Mouse (Mus musculus) heart, adult 18-20 months (tissue): ENCODE measurements around the gene Cpeb1. TPM values are rescaled to one million over a fixed set of nuclear protein-coding genes. Genes with fewer than 3 reads are reported as not detected.

Source experiments
- DNase-seq, 2 experiments: peaks; one replicate each; pipeline ENCODE4 v3.0.0; 2021 to 2022; ENCODE audit warnings: mixed read lengths in 1 of 2
- total RNA-seq, 2 experiments: library from RNA; stranded (reverse); gene quantifications; 2 replicates each; pipeline ENCODE4 v1.2.3; 2021

Cpeb1 gene
- total RNA-seq, 2 experiments from 2014 or later: 18.6 to 20.3 TPM

DNA sequence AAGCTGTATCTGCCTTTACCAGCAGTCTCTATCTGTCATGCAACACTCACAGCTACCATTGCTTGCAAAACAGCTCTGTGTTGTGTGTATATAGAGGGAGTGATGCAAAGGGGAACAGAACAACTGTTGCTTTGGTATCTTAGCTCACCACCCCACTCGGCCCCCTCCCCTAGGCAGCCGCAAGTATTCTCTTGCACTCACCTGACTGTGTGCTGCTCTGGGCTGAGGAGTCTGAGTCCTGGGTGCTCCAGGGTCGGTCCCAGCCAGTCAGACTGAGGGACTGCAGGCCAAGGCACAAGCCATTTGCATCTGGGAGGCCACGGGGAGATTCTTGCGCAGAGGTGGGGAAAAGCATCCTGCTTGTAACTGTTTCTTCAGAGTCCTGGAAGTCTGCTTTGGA is 83.5 kb downstream of the Cpeb1 start:
- no peak for DNase-seq

DNA sequence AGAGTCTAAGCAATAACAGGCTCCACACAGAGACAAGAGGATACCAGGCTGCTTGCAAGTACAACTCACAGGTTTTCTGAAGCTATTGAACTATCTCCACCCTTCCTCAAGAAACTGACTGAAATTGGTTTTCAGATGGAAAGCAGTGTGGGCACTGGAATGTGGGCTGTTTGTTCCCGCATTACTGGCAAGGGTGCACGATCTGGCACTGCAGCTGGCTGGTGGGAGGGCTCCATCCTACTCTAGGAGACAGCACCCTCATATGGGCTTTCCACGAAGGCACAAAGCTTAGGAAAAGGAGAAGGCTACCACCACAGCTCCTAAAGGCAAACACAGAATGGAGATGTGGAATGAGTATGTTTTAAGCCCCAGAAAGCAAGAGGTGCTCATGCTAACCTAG is 85.5 kb downstream of the Cpeb1 start:
- no peak for DNase-seq

DNA sequence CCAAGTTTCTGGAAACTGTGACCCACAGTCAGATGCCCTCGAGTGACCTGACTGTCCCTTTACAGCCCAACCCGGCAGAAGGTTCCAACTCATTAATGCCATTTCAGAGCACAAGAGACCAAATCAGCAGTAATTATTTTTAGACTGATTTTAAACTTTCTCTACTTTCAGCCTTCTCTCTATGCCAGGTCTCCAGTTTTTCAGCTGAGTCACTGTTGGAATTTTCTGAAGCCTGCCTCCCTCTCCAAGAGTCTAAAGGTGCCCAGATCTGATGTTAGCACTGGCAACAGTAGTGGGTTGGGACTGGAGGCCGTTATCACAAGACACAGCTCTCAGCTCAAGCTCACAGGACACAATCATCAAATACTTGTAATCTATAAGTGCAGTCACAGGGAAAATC is 87.3 kb downstream of the Cpeb1 start:
- DNase-seq: no peak

DNA sequence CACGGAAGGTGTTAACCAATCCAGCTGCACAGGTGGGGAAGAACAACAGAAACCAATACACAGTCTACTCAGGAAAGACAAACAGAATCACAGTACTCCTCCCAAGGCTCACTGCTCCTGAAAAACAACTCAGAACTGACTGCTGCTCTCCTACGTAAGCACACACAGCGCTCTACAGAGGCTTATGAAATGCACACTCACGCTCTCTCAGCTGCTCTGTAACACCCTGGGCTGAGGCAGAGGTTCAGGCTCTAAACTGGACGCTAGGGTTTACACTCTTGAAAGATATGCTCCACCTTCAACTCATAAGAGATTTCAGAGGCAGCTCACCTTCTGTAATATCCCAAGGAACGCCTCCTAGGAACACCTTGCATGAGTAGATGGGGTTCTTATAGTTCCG is 98.3 kb downstream of the Cpeb1 start:
- DNase-seq: no peak

DNA sequence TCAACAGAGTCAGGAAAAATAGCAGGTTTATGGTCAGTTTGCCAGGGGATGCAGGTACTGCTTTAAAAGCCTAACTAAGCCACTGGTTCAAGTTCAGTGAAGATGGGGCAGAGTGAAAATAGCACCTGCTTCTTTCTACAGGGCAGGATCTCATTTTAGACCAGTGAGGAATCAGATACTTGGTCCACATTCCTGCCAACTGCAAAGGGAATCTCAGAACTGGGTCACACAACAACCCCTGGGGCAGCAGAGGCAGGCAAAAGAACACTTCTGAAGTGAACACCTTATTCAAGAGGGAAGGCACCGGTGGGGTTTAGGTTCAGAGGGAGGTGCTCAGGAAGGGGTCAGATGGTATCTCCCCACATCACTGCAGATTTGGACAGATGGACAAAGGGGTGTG is 98.9 kb downstream of the Cpeb1 start:
- DNase-seq: no peak

DNA sequence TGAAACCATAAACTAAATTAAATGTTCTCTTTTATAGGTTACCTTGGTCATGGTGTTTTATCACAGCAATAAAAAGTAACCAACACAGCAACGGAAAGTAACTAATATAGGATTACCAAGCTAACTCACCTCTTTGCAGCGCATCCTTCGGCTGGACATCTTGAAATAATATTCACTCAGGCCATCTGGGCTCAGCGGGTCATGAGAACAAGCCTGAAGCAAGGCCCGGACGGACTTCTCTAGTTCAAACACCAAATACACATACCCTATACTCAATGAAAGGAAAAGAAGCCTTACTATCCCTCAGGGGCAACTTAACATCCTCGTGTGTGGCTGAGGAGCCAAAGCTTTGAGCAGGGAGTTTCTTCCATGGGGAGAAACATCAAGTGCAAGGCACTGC is 99.5 kb downstream of the Cpeb1 start:
- no peak for DNase-seq

DNA sequence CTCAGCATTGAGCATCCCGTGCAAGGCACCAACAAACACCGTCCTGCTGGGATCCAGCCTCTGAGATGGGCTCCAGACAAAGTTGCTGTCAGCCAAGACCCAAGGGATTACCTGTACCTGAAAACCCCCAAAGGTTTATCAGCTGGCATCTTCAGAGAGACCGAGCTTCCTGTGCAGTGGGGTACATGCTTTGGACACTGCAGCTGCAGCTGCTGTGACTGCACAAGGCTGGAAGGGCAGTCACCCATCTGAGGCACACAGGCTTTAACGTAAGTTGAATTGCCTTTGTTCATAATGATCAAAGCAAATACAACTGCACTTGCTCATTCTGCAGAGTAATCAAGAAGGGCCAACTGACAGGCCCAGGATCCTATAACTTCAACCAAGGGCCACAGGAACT is 103.4 kb downstream of the Cpeb1 start:
- no peak for DNase-seq

DNA sequence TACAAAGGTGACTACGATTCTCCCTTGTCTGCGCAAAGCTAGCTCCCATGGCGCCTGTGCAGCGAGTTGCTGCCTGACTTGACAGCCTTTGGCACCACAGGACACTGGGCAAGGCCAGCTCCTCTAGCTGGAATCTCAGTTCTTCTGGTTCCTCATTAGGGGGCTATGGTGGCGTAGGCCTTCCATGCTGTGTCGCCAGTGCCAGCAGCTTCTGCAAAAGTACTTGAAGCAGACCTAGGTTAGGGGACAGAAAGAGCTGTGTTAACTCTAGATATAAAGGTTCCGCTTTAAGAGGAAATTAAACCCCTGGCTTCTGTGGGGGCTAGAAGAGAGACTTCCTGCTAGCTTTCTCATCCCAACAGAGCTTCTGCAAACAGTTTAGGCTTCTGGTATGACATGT is 107.1 kb downstream of the Cpeb1 start:
- no peak for DNase-seq

DNA sequence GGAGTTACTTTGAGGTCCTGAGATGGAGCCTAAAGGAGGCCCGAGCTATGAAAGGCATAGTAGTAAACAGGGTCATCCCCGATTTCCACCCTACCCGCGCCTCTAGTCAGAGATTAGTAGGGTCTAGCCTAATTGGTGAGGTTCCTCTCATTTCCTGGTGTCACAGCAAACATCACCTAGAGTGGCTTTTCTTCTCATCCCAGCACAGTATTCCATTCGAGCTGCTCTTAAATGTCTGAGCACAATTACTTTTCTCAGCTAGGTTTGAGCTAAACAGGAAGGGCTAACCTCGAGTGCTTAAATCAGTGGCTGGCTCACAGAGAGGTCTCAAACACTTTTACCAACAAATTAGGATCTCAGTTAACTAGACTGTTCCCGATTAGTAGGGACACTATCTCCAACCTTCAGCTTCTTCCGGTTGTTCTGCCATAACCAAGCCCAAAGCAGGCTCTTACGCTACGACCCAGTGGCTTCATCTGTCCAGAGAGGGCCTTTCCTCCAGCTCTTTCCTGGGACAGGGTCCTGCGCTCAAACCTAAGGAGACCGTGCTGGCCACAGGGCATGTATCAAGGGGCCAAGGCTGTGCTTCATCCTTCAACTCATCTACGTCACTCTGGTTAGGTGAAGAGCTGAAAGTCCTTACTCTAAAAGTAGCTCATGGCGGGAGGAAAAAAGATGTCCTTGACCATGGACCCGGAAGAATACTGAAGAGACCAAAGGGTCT is 109.7 kb downstream of the Cpeb1 start:
- peak in 1 of 2 experiments; percentile 23 for DNase-seq

DNA sequence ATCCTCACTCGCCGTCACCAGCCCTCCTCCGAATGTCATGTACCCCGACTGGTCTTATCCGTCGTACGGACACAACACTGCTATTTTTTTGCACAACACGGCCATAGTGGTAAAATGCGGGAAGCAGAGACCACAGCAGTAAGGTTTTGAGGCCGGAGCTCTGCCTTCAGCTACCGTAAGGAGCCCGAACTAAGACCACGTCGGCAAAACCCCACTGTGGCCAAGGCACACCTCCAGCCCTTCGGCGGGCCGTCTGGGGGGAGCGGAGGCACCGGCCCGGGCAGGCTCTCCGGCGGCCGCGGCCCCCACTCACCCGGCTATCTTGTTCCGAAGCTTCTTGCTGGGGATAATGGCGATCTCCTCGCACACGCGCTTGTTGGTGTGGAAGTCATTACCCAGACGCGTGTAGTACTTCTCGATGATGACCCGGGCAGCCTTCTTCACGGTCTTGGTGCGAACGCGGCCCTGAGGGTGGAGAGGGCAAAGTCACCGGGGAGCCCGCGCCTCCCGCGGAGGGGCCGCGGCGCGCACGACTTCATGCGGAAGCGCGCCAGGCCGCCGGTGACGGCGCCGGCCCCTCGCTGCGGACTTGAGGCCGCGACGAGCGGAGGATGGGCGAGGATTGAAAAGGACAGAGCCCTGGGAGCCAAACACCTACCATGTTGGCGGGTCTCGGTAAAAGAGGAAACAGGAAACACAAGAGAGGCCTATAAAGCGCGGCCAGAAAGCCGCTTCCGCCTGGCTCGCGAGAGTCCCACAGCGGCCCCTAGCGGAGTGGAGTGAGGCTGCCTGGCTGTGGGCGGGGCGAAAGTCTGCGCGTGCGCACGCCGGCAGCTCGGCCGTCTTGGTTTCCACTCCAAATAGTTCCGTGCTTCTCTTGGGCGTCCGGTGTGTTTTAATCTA is 110.5 kb downstream of the Cpeb1 start, which contains the start of gene Rps17:
Gene Rps17 (minus strand): TSS at position 711 of the 903 bp plus-strand sequence.
- peak; percentile 96 to 98 for DNase-seq

DNA sequence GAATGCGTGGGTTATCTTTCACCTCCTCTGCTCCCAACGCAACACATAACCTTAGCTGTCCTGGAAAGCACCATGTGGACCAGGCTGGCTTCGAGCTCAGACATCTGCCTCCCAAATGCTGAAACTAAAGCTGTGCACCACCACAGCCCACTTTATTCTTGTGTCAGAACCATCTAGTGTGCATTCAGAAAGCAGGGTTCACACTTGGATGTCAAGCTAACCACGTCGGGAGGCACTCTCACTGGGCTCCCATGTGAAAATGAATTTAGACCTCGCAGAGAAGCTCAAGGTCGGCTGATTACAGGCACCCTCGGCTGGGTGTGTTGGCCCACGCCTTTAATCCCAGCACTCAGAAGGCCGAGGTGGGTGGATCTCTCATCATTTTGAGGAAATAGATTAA is 111.4 kb downstream of the Cpeb1 start:
- DNase-seq: peak in 1 of 2 experiments; percentile 23

DNA sequence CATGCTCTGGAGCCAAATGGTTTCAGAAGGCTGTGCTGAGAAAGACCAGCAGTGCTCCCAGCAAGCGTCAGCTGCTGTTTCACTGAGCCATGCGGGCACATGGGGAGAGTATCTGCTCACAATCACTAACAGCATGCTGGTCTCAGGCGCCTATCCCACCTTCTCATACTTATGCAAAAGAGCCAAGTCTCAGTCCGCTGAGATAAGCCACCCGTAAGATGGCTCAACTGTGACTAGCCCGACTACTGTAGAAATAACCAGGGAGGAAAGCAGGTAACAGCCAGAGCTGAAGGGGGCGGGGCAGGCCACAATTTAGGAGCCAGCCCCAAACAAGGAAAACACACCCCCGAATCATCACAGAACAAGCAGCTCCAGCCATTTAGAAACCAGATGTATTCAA is 111.9 kb downstream of the Cpeb1 start:
- DNase-seq: peak in 1 of 2 experiments; percentile 22

DNA sequence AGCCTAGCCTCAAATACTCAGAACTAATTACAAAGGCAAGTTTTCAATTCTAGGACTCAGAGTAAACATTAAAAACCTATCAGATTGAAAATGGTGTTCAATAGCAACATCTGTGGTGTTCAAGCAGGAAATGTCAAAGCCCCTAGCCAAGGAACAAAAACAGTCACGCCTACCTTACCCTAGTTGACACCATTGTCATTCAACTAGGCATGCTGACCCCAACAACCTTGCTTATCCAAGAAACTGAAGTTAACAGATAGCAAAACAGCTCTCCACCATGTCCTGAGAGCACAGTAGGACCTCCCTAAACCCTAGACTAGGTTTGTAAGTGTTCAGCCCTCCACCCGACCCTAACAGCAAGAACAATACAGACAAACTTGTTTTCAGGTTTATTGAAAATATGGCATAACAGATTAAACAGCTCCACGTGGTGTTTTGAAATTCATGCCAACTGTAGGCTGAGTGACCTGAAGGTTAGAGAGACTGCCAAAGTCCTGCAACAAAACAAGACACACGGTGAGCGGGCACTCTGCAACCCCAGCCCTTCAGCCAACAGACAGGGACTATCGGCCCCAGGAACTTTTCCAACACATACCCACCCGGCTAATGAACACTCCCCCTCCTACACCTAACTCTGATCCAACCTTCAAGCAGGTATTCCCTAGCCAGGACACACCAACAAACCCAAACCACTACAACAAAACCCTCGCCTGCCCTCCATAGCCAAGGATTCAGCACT is 112.7 kb downstream of the Cpeb1 start:
- peak in 1 of 2 experiments; percentile 30 for DNase-seq

DNA sequence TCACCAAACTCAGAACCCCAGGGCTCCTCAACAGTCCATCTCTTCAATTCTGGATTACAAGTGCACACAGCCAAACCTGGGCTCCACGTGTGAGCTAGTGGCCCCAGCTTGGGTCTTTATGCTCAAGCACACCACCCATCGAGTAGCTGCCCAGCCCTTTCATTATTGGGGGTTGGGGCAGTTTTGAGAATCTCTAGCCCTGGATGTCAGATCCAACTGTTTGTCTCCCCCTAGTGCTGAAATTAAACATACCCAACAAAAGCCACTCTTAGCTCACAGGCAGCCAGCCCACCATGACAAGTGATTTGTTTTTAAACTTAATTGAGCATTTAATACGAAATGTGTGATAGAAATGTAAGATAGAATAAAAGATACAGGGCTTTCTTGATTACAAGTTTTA is 113.7 kb downstream of the Cpeb1 start:
- DNase-seq: peak; percentile 22 to 54

DNA sequence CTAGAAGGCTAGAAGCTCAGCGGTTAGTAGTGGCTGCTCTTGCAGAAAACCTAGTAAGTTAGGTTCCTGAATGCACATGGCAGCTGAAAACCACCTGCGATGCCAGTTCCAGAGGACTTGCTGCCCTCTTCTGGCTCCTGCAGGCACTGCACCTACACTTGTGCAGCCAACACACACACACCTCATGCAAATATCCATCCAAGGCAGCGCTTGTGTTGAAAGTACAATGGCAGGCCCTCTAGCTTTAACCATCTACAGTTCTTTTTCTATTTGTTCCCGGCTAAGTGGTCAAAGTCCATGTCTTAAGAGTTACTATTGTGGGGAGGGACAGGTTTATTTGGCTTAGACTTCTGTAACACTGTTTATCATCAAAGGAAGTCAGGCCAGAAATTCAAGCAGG is 115.5 kb downstream of the Cpeb1 start:
- peak in 1 of 2 experiments; percentile 54 for DNase-seq

DNA sequence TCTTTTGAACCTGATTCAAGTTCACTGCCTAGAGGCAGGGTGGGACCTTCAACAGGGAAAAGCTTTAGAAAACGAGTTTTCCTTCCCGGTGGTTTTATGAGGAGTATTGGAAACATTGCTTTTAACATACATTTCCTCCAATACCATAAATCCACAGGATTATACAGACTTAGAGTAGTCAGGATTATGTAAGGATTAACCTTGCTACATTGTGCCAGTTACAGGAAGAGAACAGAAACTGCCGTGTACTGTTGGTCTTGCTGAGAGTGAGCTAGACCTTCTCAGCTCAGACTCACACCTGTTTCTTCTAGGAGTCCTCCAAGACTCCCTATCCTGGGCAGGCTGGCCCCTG is 116.8 kb downstream of the Cpeb1 start:
- DNase-seq: no peak

DNA sequence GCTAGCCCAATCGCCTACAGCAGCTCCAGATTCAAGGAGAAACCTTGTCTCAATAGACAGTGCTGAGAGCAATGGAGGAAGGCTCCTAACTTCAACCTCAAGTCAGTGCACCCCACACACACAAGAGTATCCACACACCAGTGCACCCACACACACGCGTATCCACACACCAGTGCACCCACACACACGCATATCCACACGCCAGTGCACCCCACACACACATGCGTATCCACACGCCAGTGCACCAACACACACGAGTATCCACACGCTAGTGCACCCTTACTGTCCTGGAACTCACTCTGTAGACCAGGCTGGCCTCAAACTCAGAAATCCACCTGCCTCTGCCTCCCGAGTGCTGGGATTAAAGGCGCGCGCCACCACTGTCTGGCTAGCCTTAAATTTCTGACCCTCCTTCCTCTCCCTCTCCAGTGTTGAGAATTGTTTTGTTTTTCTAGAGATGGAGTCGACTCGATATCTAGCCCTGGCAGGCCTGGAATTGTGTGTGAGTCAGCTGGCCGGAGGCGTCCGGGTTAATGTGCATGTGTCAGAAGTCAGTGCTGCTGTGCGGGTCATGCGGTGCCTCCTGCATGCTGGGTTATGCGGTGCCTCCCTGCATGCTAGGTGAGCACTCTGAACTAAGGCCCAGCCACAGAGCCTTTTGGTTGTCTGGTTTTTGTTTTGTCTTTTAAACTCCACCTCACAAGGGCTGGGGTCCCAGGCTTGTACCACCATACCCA is 117.3 kb downstream of the Cpeb1 start:
- DNase-seq: no peak

DNA sequence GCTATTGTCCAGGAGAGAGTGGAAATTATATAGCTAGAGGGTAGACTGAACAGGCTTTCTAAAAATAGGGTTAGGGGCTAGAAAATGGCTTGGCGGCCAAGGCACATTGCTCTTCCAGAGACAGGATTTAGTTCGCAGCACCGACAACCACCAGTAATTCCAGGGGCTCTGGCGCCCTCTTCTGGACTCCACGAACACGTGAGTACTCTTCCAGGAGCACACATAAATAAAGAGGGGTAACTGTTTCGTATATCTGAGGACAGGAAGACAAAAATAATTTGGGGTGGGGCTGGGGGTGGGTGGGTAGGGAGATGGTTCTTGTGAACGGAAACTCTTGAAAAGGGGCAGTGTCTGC is 118.9 kb downstream of the Cpeb1 start:
- DNase-seq: peak; percentile 48 to 73

DNA sequence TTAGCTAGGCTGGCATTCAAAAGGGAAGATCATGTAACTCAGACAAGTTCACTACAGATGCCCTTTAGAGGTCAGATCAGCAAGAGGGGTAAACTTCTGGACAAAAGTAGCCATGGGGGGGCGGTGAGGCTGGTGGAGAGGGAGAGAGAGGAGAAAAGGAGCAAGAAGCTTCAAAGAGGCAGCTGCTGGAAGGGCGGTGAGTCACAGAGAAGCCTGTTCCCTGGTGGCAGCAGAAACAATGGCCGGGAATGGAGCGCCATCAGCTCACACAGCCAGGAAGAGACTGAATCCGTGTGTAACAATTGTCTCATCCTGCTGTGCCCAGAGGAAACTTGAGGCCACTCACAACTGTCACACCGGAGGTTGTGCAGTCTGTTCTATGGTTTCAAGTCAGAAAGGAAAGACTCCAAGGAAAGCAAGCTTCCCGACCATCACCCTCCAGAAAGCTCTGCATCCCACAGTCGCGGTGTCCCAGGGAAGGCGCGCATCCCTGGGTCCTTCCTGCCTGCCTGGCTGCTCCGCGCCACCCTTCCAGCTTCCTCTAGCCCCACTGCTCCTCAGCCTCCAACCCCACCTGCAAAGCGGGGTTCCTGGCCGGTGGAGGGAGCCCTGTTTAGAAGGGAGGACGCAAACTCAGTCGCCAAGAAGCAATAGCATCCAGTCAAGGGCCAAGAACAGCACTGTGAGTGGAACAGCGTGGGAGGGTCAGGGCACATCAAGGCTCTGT is 119.4 kb downstream of the Cpeb1 start:
- peak; percentile 26 to 45 for DNase-seq

DNA sequence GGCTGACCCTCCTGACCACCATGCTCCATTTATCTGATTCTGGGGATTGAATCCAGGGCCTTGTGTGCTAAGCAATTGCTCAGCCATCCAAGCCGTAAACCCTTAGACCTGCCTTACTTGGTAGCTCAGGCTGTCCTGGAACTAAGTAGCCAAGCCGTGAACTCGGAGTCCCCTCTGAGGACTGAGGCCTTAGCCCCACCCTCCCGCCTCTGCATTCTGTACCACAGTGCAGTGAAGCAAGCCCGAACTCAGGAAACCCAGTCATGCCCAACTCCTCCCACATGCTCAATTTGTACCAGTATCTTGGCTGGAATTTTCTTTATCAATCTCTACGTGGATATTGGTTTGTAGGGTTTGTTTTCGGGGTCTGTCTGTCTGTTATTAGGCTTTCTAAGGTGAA is 123.4 kb downstream of the Cpeb1 start:
- DNase-seq: no peak

DNA sequence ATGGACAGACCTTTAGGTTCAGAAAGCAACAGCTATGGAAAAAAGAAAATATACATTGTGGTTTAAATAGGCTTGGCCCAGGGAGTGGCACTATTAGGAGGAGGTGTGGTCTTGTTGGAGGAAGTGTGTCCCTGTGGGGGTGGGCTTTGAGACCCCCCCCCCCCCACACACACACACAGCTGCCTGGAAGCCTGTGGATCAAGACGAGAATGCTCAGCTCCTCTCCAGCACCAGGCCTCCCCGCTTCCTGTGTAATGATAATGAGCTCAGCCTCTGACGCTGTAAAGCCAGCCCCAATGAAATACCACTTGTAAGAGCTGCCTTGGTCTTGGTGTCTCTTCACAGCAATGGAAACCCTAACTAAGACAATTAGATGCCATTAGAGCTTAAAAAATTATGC is 124.5 kb downstream of the Cpeb1 start:
- no peak for DNase-seq
